Mouse (Mus musculus): ENCODE data around the gene Sec31b.

GRCm38 (mm10) chr19:44510534-44511175 is 35.0 kb downstream of the Sec31b start:
- TF ChIP-seq POLR2A (IDR thresholded peaks at IDR 0.05; ENCODE audit: insufficient read depth, low read length): no peak
- TF ChIP-seq CTCF (IDR thresholded peaks at IDR 0.05; ENCODE audit: low read depth, low read length): no peak
- TF ChIP-seq EP300 (IDR thresholded peaks at IDR 0.05; ENCODE audit: insufficient read depth, low read depth, low read length): no peak
